Mouse (Mus musculus): ENCODE data around the gene Wdr5. TPM values are rescaled to one million over a fixed set of nuclear protein-coding genes. Genes with fewer than 3 reads are reported as not detected.
"Not testable (repeated sequence)": the region's sequence is repeated elsewhere in the genome, so short reads cannot be mapped to it uniquely, and the experiment has no call there.

The Wdr5 gene
- total RNA-seq, 2 experiments from 2014 or later = 21.3 to 42.8 TPM

- no peak for ATAC-seq (ENCODE audit: poor library complexity, severe bottlenecking)
These were observed 18.4 kb upstream of the Wdr5 start for GRCm38 (mm10) chr2:27496391-27497028.

GRCm38 (mm10) chr2:27504113-27504885, 10.7 kb upstream of the Wdr5 start:
- ATAC-seq (ENCODE audit: poor library complexity, severe bottlenecking) = peak; percentile 77

- no peak for ATAC-seq (ENCODE audit: poor library complexity, severe bottlenecking)
These were observed 9.4 kb upstream of the Wdr5 start for GRCm38 (mm10) chr2:27505539-27505938.

GRCm38 (mm10) chr2:27506658-27507057, 8.3 kb upstream of the Wdr5 start:
- not testable (repeated sequence) for ATAC-seq (ENCODE audit: poor library complexity, severe bottlenecking)

GRCm38 (mm10) chr2:27507562-27507961, 7.4 kb upstream of the Wdr5 start, which contains the start of gene Brd3:
Gene Brd3 (minus strand): TSS chr2:27507662.
- ATAC-seq (ENCODE audit: poor library complexity, severe bottlenecking) = no peak

- ATAC-seq (ENCODE audit: poor library complexity, severe bottlenecking) = no peak
These were observed 4.3 kb upstream of the Wdr5 start for GRCm38 (mm10) chr2:27510706-27511105.

- ATAC-seq (ENCODE audit: poor library complexity, severe bottlenecking) = peak; percentile 67
These were observed 2.0 kb upstream of the Wdr5 start for GRCm38 (mm10) chr2:27512909-27513308.

- ATAC-seq (ENCODE audit: poor library complexity, severe bottlenecking) = no peak
These were observed 1.1 kb upstream of the Wdr5 start for GRCm38 (mm10) chr2:27513861-27514260.

GRCm38 (mm10) chr2:27515341-27516166, 597 bp downstream of the Wdr5 start:
- ATAC-seq (ENCODE audit: poor library complexity, severe bottlenecking) = no peak

- ATAC-seq (ENCODE audit: poor library complexity, severe bottlenecking) = no peak
These were observed 1.3 kb downstream of the Wdr5 start for GRCm38 (mm10) chr2:27516289-27516688.

- ATAC-seq (ENCODE audit: poor library complexity, severe bottlenecking) = no peak
These were observed 3.3 kb downstream of the Wdr5 start for GRCm38 (mm10) chr2:27518283-27518682.

GRCm38 (mm10) chr2:27538455-27539330, 23.7 kb downstream of the Wdr5 start:
- not testable (repeated sequence) for ATAC-seq (ENCODE audit: poor library complexity, severe bottlenecking)

GRCm38 (mm10) chr2:27539336-27539735, 24.4 kb downstream of the Wdr5 start:
- ATAC-seq (ENCODE audit: poor library complexity, severe bottlenecking) = no peak

GRCm38 (mm10) chr2:27539772-27540514, 25.0 kb downstream of the Wdr5 start:
- ATAC-seq (ENCODE audit: poor library complexity, severe bottlenecking) = peak; percentile 91

GRCm38 (mm10) chr2:27540515-27540836, 25.5 kb downstream of the Wdr5 start:
- ATAC-seq (ENCODE audit: poor library complexity, severe bottlenecking) = no peak

GRCm38 (mm10) chr2:27541225-27541624, 26.3 kb downstream of the Wdr5 start:
- ATAC-seq (ENCODE audit: poor library complexity, severe bottlenecking) = no peak

GRCm38 (mm10) chr2:27544613-27545012, 29.7 kb downstream of the Wdr5 start:
- ATAC-seq (ENCODE audit: poor library complexity, severe bottlenecking) = no peak

- ATAC-seq (ENCODE audit: poor library complexity, severe bottlenecking) = not testable (repeated sequence)
These were observed 30.6 kb downstream of the Wdr5 start for GRCm38 (mm10) chr2:27545517-27545916.

- ATAC-seq (ENCODE audit: poor library complexity, severe bottlenecking) = not testable (repeated sequence)
These were observed 31.1 kb downstream of the Wdr5 start for GRCm38 (mm10) chr2:27546041-27546440.

GRCm38 (mm10) chr2:27547326-27547725, 32.4 kb downstream of the Wdr5 start:
- peak; percentile 68 for ATAC-seq (ENCODE audit: poor library complexity, severe bottlenecking)

Data from megakaryocyte, adult 5-6 weeks (primary cell).